In the genomic region with DNA sequence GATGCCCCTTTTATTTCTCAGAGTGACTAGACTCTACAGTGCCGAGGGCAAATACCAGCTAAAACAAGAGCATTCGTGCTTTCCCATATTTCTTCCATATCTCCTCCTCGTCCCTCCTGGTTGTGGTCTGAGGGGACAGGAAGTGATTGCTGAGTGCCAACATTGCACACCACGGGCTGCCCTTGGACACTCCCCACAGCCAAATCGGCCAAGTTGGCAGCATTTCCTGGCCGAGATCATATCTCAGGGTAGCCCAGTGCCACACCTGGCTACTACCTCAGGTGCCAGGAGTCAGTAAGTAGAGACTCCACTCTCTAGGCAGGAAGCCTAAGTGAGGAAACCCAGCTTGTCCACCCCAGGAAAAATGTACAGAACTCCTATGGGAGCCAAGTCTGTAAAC, we compare ENCODE assay signal across 8 mouse cellular contexts. TPM values are rescaled to one million over a fixed set of nuclear protein-coding genes. Genes with fewer than 3 reads are reported as not detected.
A peak's percentile ranks its signal among the peaks of the same experiment; 100 is the strongest.
DNase-seq lines count a peak whose midpoint lies in the region; ATAC-seq lines count a peak whose summit lies in the region.
"Had no signal": no experiment of that assay in that cellular context is flagged by ENCODE, and none has a peak within 500 bp of the region (broad histone marks: within the 10 kb centered on the region; RNA-seq: fewer than 3 reads in every experiment).

No protein-coding gene starts in this region.

- ATAC-seq in megakaryocyte progenitor cell, adult 5-6 weeks (replicated peaks; ENCODE audit: poor library complexity) = no peak

- intact Hi-C loops in left cerebral cortex, postnatal 4 days (cut with DNase I) = no loop called here

- DNase-seq in gastrocnemius, adult 18-20 months (ENCODE audit: low spot score) = peak; percentile 54
- no peak for DNase-seq in gastrocnemius, postnatal 4 days (ENCODE audit: low spot score in 2 of 2)
- DNase-seq in left cerebral cortex, postnatal 4 days = peak; percentile 40
- no peak for DNase-seq in left cerebral cortex, adult 9 months (ENCODE audit: low spot score in 2 of 2)
- DNase-seq in adrenal gland, postnatal 36 days = peak; percentile 42 to 45
- peak; percentile 41 for DNase-seq in lung, postnatal 36 days
- DNase-seq: kidney, postnatal 36 days had no signal

RNA-seq across cellular contexts. Expression of gene Tent4a, which starts 6.8 kb away (rescaled TPM):
- 1 to 10 TPM; 5.6 to 6.3 TPM for total RNA-seq in gastrocnemius, adult 18-20 months (2021)
- 10 to 100 TPM; 19.0 to 21.9 TPM for total RNA-seq in gastrocnemius, postnatal 4 days (2021)
- total RNA-seq in left cerebral cortex, postnatal 4 days (2021) = 10 to 100 TPM; 49.2 to 49.7 TPM
- total RNA-seq in adrenal gland, postnatal 36 days (2021) = 10 to 100 TPM; 23.2 to 25.3 TPM
- 10.8 and 11.2 TPM in 2 replicates for total RNA-seq in megakaryocyte progenitor cell, adult 5-6 weeks (2015)
- 10.5 and 10.6 TPM in 2 replicates for total RNA-seq in megakaryocyte progenitor cell, adult 5-6 weeks (2017)

RNA-seq across cellular contexts. Expression of gene Nsun2, which starts 7.7 kb away (rescaled TPM):
- total RNA-seq in gastrocnemius, adult 18-20 months (2021) = 10 to 100 TPM; 42.4 to 46.5 TPM
- total RNA-seq in gastrocnemius, postnatal 4 days (2021) = 10 to 100 TPM; 49.5 to 50.7 TPM
- 10 to 100 TPM; 84.5 to 89.7 TPM for total RNA-seq in left cerebral cortex, postnatal 4 days (2021)
- total RNA-seq in adrenal gland, postnatal 36 days (2021) = 10 to 100 TPM; 83.1 to 94.4 TPM
- total RNA-seq in megakaryocyte progenitor cell, adult 5-6 weeks (2015) = 111 and 121 TPM in 2 replicates
- total RNA-seq in megakaryocyte progenitor cell, adult 5-6 weeks (2017) = 197 and 244 TPM in 2 replicates

Comparison
In these comparisons a context has a peak if more than half of its experiments do, and no peak if none do; other contexts are left out.
1. DNase-seq: peak in gastrocnemius, adult 18-20 months (single experiment), left cerebral cortex, postnatal 4 days (single experiment), adrenal gland, postnatal 36 days (2 of 2) and lung, postnatal 36 days (single experiment); none in gastrocnemius, postnatal 4 days (0 of 2) and left cerebral cortex, adult 9 months (0 of 2).